Mouse (Mus musculus) 416B (cell line): ENCODE results near the gene Sash3.
"Not testable (repeated sequence)": the region's sequence is repeated elsewhere in the genome, so short reads cannot be mapped to it uniquely, and the experiment has no call there.

ENCODE experiments used
- DNase-seq: peaks from one replicate; pipeline ENCODE4 v3.0.0; 2011; ENCODE audit warnings: low read depth

Sash3 gene

GRCm38 (mm10) chrX:48202995-48203394 lies 56.8 kb downstream of the Sash3 start:
- DNase-seq: no peak

- no peak for DNase-seq
Measured at GRCm38 (mm10) chrX:48203763-48204162, 57.5 kb downstream of the Sash3 start.

GRCm38 (mm10) chrX:48204469-48204868 lies 58.2 kb downstream of the Sash3 start:
- DNase-seq: peak; percentile 28

- DNase-seq: peak; percentile 17
Measured at GRCm38 (mm10) chrX:48207761-48208487, 61.7 kb downstream of the Sash3 start.

GRCm38 (mm10) chrX:48208519-48209185 lies 62.4 kb downstream of the Sash3 start, which contains the start of gene Zdhhc9:
Gene Zdhhc9, minus strand, starts transcription at chrX:48208878.
- DNase-seq: peak; percentile 94

- DNase-seq: not testable (repeated sequence)
Measured at GRCm38 (mm10) chrX:48209746-48210145, 63.5 kb downstream of the Sash3 start.
